Mouse (Mus musculus) midbrain, embryonic 10.5 days (tissue): ENCODE measurements at regions not wholly inside any gene's neighbourhood (a gene's known extent, or its start where the extent isn't known, plus 50 kb on each side); places are given as distances from the start of the nearest gene placed in this dataset.

Source experiments
- DNase-seq: peaks from one replicate; pipeline ENCODE4 v3.0.0-alpha.2; 2017; ENCODE audit warnings: low spot score
- H3K27ac ChIP-seq: fragments of 300-500 bp; sonication (generic); replicated peaks from 2 replicates; pipeline ENCODE4 v1.5.1; 2016; ENCODE audit warnings: mild to moderate bottlenecking
- H3K27me3 ChIP-seq: fragments of 300-500 bp; sonication (generic); 2 replicates; pipeline ENCODE4 v1.6.1; 2016; ENCODE audit warnings: low read depth, mild to moderate bottlenecking; ENCODE audit not compliant: poor library complexity, severe bottlenecking
- H3K36me3 ChIP-seq: fragments of 300-500 bp; sonication (generic); 2 replicates; pipeline ENCODE4 v1.6.1; 2016; ENCODE audit warnings: mild to moderate bottlenecking, moderate library complexity
- H3K4me1 ChIP-seq: fragments of 300-500 bp; sonication (generic); 2 replicates; pipeline ENCODE4 v1.6.1; 2016
- H3K4me3 ChIP-seq: fragments of 300-500 bp; sonication (generic); 2 replicates; pipeline ENCODE4 v1.5.1; 2016; ENCODE audit warnings: mild to moderate bottlenecking, moderate library complexity
- H3K9me3 ChIP-seq: fragments of 300-500 bp; sonication (generic); replicated peaks from 2 replicates; pipeline ENCODE4 v1.6.1; 2016; ENCODE audit warnings: mild to moderate bottlenecking
- WGBS: fragments of 180-500 bp; shearing (Covaris S2); methylation state at CpG from one replicate; pipeline ENCODE4 v1.1.7; 2016; 5-methylcytosine and 5-hydroxymethylcytosine counted together

DNA sequence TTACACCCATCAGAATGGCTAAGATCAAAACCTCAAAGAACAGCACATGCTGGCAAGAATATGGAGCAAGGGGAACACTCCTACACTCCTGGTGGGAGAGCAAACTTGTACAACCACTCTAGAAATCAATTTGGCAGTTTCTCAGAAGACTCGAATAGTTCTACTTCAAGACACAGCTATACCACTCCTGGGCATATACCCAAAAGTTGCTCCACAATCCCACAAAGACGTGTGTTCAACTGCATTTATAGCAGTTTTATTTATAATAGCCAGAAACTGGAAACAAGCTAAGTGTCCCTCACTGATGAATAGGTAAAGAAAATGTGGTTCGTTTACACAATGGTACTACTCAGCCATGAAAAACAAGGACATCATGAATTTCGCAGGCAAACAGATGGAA lies 384.6 kb upstream of the Atp2b1 start:
- WGBS, result 87% methylated on average over 4 of the region's 4 CpGs
- H3K27ac ChIP-seq, result no peak overlapping the region
- H3K4me1 ChIP-seq, result no peaks in the 10 kb centered on the region
- H3K27me3 ChIP-seq, result no peaks in the 10 kb centered on the region
- DNase-seq, result no peak
- H3K9me3 ChIP-seq, result peaks cover 4% of the 10 kb centered on the region; the same call in 1 of the 2 replicates
- H3K4me3 ChIP-seq, result no peak overlapping the region
- H3K36me3 ChIP-seq, result no peaks in the 10 kb centered on the region

DNA sequence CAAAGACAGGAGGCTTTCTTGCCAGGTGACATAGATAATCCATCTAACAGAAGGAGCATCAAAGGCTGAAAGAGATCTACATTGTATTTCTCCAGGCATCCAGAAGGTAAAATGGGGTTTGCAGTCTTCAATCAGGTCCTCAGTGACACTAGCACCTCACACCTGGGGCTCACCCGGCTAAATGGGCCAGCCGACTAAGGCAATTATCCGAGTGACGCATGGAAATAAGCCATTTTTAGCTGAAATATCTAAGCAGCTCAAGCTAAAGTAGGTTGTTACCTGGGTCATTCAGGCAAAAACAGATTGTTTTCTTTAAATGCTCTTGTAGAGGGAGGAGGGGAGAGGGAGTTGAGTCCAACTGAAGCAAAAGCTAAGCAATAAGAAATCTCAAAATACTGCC lies 382.8 kb upstream of the Atp2b1 start:
- Histone ChIP-seq H3K36me3 (no peaks in the 10 kb centered on the region), H3K27me3 (no peaks in the 10 kb centered on the region), H3K9me3 (no peaks in the 10 kb centered on the region), H3K4me1 (no peaks in the 10 kb centered on the region), H3K4me3 (no peak overlapping the region), H3K27ac (no peak overlapping the region)
- 93% methylated on average over 4 of the region's 4 CpGs for WGBS
- no peak for DNase-seq

DNA sequence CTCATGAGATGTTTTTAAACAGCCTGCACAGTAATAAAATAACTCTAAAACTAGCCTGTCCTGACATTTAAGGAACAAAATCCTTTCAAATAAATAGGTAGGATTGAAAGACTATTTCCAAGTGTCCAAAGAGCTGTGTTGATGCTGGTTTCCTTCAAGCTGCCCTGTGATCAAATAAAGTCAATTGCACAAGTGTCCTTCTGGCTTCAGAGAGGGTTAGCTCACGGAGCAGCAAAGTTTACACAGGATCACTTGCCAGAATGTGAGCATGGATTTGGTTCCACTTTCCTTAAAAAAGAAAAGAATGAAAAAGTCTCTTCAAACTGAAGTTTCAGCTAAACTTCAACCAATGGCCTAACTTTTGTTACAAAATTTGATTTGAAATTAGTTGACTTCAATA lies 375.5 kb upstream of the Atp2b1 start:
- Histone ChIP-seq H3K9me3 (no peaks in the 10 kb centered on the region), H3K4me1 (peaks cover 6% of the 10 kb centered on the region), H3K36me3 (no peaks in the 10 kb centered on the region), H3K27ac (no peak overlapping the region), H3K27me3 (no peaks in the 10 kb centered on the region), H3K4me3 (no peak overlapping the region)
- 77% methylated on average over 1 of the region's 1 CpGs for WGBS
- DNase-seq, result no peak

DNA sequence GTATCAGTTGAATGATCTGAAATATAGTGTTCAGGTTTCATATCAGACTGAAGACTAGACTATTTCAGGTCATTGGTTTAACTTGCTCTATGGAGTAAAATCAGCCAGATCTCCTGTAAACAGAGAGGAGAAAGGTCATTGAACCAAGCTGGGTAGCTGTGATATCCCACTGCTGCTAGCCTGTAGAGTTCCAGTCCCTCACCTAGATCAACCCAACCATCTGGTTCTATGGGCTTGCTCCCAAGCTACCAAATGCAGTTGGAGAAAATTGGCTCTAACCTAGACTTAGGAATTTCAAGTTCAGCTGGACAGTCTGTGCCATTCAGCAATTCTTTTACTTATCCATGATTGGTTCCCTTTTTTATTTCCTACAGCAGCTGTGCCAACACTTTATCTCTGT lies 373.1 kb upstream of the Atp2b1 start:
- H3K36me3 ChIP-seq, result no peaks in the 10 kb centered on the region
- no peak for DNase-seq
- H3K9me3 ChIP-seq, result no peaks in the 10 kb centered on the region
- no peak overlapping the region for H3K27ac ChIP-seq
- peaks cover 10% of the 10 kb centered on the region for H3K4me1 ChIP-seq
- no peak overlapping the region for H3K4me3 ChIP-seq
- H3K27me3 ChIP-seq, result no peaks in the 10 kb centered on the region

DNA sequence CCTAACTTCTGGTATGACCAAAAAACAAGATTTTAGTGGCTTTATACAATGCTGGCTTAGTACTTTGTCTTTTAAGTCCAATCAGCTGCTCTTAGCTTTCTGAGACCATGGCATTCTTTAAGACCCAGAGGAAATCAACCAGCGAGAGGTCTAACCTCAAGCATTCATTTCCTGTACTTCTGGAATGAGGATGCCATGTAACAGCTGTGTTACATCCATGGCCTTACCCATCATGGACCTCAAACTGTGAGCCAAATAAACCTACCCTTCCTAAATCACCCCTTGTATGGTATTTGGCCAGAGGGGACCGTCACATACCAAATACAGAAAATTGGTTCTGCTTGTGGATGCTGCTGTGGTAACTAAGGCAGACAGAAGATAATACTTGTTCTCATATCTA lies 372.1 kb upstream of the Atp2b1 start:
- no peak overlapping the region for H3K27ac ChIP-seq
- H3K36me3 ChIP-seq, result no peaks in the 10 kb centered on the region
- H3K9me3 ChIP-seq, result no peaks in the 10 kb centered on the region
- H3K4me3 ChIP-seq, result no peak overlapping the region
- WGBS, result 91% methylated on average over 2 of the region's 2 CpGs
- DNase-seq, result no peak
- no peaks in the 10 kb centered on the region for H3K27me3 ChIP-seq
- peaks cover 10% of the 10 kb centered on the region for H3K4me1 ChIP-seq

DNA sequence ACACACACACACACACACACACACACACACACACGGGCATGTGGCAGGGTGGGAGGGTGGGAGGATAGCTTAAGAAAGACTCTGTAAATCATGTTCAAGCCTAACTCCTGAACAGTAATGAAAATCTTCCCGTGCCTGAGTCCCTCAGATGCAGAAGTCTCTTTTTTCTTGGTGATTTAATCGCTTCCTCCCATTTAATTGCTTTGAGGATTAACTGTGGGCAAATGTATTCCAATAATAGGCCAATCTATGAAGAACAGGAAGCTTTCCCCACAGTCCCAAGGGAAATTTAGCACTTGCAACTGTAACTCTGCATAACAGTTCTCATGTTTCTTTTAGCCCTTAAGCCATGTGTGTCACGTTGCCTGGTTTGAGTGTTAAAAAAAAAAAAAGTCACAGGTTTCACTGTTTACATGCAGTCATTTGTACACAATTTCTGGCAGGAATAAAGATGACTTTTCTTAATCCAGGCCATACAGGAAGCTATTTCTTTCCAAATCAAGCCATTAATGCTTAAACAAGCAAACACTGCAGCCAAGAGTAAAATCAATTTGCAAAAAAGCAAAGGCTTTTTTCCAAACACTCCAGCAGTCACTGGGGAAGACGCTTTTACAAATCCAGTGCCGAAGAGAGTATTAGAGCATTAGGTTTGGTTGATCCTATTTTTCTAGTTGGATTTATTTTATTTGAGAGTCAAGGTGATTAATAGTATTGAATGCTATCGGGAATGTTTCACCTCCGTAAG lies 370.8 kb upstream of the Atp2b1 start:
- Histone ChIP-seq H3K27me3 (no peaks in the 10 kb centered on the region), H3K36me3 (no peaks in the 10 kb centered on the region), H3K4me1 (peaks cover 10% of the 10 kb centered on the region), H3K9me3 (no peaks in the 10 kb centered on the region), H3K4me3 (no peak overlapping the region), H3K27ac (no peak overlapping the region)
- DNase-seq, result no peak
- 42% methylated on average over 8 of the region's 8 CpGs for WGBS

DNA sequence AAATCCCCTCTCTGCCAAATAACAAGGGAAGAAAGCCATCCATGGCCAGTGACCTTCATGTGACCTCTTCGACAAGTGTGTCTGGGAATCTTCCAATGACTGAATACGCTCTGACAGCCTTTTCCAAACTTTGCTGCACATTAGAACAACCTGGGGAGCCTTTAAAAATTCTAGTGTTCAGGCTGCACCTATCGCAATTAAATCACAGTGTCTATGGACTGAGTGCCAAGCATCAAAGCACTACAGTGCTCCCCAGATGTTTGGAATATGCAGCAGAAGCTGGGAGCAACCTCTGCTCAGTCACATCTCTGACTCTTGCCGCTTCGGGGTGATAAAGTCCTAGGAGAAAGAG lies 370.2 kb upstream of the Atp2b1 start:
- Histone ChIP-seq H3K27ac (no peak overlapping the region), H3K27me3 (no peaks in the 10 kb centered on the region), H3K4me3 (no peak overlapping the region), H3K4me1 (peaks cover 10% of the 10 kb centered on the region), H3K36me3 (no peaks in the 10 kb centered on the region), H3K9me3 (no peaks in the 10 kb centered on the region)
- 68% methylated on average over 5 of the region's 5 CpGs for WGBS
- no peak for DNase-seq

DNA sequence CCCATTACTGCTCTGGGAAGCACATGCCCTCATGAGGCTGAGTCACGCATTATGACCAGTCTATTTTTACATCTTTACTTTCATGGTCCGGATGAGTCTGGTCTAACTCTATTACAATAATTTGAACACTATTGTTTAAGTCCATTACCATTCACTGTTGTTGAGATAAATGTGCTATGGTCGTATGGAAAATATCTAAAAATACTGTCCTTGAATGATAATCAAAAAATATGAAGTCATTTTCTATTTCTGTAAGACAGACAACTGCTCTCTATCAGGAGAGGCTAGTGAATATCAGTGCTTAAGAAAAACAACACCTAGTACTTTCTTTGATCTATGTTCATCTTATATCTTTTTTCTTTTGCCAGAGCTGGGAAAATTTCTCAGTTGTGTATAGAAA lies 359.6 kb upstream of the Atp2b1 start:
- H3K27ac ChIP-seq, result no peak overlapping the region
- H3K9me3 ChIP-seq, result no peaks in the 10 kb centered on the region
- no peak for DNase-seq
- no peaks in the 10 kb centered on the region for H3K4me1 ChIP-seq
- no peaks in the 10 kb centered on the region for H3K36me3 ChIP-seq
- no peak overlapping the region for H3K4me3 ChIP-seq
- WGBS, result 92% methylated on average over 3 of the region's 3 CpGs
- H3K27me3 ChIP-seq, result no peaks in the 10 kb centered on the region

DNA sequence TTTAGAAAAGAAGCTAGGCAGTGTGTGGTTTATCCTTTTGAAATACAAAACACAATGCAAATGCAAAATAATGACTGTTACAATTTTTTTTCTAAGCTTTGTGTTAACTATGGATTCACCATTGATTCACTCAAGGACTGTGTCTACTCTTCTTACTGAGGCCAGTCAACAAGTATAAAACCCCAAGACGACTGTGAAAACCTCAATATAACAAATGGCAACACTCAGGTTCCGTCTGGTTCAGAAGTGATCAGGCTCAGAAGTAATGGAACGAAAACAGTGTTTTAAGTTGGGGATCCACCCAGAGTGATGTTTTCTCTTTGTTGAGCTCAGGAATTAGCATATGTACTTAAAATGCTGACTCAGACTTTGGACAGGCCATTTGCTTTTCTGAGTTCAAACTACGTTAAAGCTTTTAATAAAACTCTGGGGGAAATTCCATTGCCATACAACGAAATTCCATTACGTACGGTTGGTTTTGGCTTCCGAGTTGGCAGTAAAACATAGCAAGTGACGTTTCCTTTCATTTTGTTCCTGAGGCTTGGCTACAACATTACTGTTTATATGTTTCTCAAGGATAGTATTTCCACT lies 356.6 kb upstream of the Atp2b1 start:
- 91% methylated on average over 9 of the region's 9 CpGs for WGBS
- Histone ChIP-seq H3K27me3 (no peaks in the 10 kb centered on the region), H3K4me1 (no peaks in the 10 kb centered on the region), H3K4me3 (no peak overlapping the region), H3K36me3 (no peaks in the 10 kb centered on the region), H3K27ac (no peak overlapping the region), H3K9me3 (no peaks in the 10 kb centered on the region)
- DNase-seq, result no peak

DNA sequence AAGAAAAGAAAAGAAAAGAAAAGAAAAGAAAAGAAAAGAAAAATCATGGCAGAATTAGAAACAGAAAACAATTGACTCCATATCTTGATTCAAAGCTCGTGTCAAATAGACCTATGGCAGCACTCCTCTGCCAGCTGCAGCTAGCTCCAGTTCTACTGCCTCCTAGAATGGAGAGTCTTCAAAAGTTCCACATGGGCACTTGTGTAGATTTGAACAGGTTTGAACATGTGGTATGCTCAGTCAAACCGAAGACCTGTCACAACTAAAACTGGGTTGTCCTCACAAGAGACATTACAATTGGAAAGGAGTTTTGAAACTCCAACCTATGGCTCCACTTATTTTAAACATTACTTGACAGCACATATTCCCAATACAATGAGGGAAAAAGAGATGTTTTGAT lies 355.6 kb upstream of the Atp2b1 start:
- Histone ChIP-seq H3K4me1 (no peaks in the 10 kb centered on the region), H3K9me3 (no peaks in the 10 kb centered on the region), H3K36me3 (no peaks in the 10 kb centered on the region), H3K27ac (no peak overlapping the region), H3K27me3 (no peaks in the 10 kb centered on the region), H3K4me3 (no peak overlapping the region)
- DNase-seq, result no peak
- WGBS, result 85% methylated on average over 2 of the region's 2 CpGs

DNA sequence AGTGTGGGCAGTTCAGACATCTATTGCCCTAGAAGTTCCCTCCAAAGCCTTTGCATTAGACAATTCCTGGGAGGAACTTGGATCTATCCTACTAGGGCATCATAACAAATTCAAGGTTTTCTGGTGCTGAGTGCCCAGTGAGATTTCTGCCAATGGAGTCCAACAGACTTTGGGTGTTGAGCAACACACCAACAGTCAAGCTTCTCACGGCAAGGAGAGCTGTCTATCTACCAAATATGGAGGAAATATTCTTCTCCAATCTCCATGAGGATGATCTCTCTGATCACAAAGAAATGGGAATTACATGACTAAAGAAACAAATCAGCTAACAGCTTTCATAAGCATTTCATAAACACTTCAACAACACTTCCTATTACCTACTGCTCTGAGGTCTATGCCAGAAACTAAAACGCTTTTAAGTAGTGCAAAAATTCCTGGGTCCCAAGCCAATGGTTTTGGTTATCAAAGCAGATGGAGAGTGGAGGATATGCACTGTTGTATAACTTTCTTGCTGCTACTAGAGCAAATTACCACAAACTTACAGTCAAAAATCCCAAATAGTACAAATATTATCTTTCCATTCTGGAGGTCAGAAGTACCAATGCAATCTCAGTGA lies 351.8 kb upstream of the Atp2b1 start:
- DNase-seq, result no peak
- no peak overlapping the region for H3K4me3 ChIP-seq
- H3K27ac ChIP-seq, result no peak overlapping the region
- H3K9me3 ChIP-seq, result no peaks in the 10 kb centered on the region
- 84% methylated on average over 2 of the region's 2 CpGs for whole genome bisulfite sequencing
- no peaks in the 10 kb centered on the region for H3K36me3 ChIP-seq
- H3K27me3 ChIP-seq, result no peaks in the 10 kb centered on the region
- H3K4me1 ChIP-seq, result no peaks in the 10 kb centered on the region

DNA sequence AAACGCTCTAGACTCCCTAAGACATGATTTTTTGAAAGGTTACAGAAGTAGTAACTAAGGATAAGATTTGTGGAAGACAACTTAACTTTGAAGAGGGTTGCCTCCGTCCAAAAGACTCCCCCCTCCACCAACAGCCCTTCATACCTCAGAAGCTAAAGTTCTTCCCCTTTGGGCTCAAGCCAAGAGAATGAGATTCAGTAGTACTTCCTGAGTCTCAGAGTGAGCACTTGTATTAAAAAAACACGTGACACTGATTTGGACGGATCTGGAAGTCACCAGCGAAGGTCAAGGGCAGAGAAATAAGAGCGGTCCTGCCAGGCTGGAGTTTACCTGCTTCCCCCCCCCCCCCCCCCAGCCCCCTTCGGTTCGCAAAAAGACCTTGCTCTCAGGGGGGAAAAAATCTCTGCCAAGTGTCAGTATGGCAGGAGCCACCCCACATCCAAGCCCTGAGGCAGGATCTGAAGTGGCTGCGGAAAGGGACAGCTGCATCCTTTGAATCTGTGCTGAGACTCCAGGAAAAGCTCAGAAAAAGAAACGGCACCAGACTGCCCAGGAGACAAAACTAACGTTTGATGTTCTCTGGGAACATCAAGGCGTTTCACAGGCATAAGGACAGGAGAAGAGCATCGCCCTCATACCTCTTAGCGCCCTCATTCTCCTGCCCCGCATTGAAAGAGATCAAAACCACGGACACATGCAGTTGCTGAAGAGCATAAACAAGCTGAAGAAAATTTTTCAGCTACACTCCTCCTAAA lies 341.2 kb upstream of the Atp2b1 start:
- Histone ChIP-seq H3K36me3 (no peaks in the 10 kb centered on the region), H3K27ac (no peak overlapping the region), H3K4me3 (no peak overlapping the region), H3K4me1 (no peaks in the 10 kb centered on the region), H3K27me3 (no peaks in the 10 kb centered on the region), H3K9me3 (no peaks in the 10 kb centered on the region)
- no peak for DNase-seq
- 77% methylated on average over 16 of the region's 16 CpGs for WGBS

DNA sequence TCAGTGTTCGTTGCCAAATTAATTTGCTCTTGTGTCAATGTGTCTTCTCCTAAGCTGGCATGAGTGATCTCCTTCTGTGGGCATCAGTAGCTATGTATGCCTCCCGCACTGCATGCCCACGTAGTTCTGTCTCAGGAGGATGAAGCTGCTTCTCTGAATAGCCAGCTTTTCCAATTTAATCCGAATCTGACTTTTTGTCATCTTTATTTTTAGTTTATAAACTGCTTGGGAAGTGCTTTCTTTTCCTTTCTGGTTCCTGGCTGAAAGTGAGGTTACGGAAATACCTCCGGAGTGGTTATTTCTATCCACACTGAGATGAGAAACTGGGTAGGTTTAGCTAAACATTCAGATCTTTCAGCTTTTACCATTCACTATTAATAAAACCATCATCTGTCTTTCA lies 337.2 kb upstream of the Atp2b1 start:
- H3K36me3 ChIP-seq, result no peaks in the 10 kb centered on the region
- H3K4me1 ChIP-seq, result no peaks in the 10 kb centered on the region
- WGBS, result 89% methylated on average over 6 of the region's 6 CpGs
- no peak overlapping the region for H3K4me3 ChIP-seq
- DNase-seq, result no peak
- H3K27ac ChIP-seq, result no peak overlapping the region
- no peaks in the 10 kb centered on the region for H3K9me3 ChIP-seq
- no peaks in the 10 kb centered on the region for H3K27me3 ChIP-seq
